Mouse (Mus musculus) liver, adult 2 months (tissue): ENCODE measurements around the gene Fam69a.

Experiments used
- CTCF ChIP-seq: fragments of 200-500 bp; IDR thresholded peaks from 2 replicates; pipeline ENCODE4 v1.5.1; 2011; ENCODE audit warnings: low read depth, low read length, control low read depth
- POLR2A ChIP-seq: fragments of 200-500 bp; IDR thresholded peaks from 2 replicates; pipeline ENCODE4 v1.6.1; 2011; ENCODE audit warnings: low read length, control low read depth; ENCODE audit not compliant: insufficient read depth; ENCODE audit errors: extremely low read depth

- TF ChIP-seq POLR2A, result no peak
- TF ChIP-seq CTCF, result no peak
Observed at GRCm38 (mm10) chr5:107889994-107890888, 96.6 kb downstream of the Fam69a start.
